Mouse (Mus musculus): ENCODE data around the gene Rpe. TPM values are rescaled to one million over a fixed set of nuclear protein-coding genes. Genes with fewer than 3 reads are reported as not detected.

Gene Rpe
- 30.2 and 33.7 TPM in 2 replicates for polyA plus RNA-seq (2015; fragmentation: Nextera tagmentation; extraction: Ambion mirVana)

DNA sequence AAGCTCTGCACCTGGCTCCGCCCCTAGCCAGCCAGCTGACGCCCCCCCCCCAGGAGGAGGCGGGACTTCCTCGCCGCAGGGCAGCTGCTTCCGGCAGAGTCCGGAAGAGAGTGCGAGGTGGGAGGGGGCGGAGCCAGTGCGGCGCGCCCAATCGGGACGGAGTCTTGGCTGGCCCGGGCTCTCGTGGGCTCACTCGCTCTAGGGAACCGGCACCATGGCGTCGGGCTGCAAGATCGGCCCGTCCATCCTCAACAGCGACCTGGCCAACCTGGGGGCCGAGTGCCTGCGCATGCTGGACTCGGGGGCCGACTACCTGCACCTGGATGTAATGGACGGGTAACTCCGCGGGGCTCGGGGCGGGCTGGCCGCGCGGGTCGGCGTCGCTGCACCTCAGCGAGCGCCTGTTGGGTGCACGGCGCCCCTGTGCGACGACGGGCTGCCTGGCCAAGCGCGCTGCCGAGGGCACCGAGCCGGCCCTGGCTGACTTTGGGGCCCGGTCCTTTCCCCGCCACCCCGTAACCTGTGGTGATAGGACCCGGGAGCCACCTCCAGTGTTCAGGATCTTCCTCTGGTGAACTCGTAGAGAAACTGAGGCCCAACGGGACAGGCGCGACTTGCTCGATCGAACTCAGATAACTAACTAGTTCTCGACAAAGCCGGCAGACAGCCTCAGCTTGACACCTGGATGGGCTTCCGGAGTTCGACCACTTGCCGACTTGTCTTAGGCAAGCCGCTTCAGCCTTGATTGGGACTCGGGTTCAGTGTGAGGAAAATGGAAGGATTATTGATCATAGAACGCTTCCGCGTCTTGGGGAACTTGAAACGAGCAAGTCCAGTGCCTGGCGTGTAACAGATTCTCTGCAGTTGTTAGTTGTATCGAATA, at the start of gene Rpe:
TSS of gene Rpe (plus strand) at position 139 of the 883 bp plus-strand sequence.
- Histone ChIP-seq H3K9me3 (replicated peaks; ENCODE audit: control insufficient read depth, low read length, poor library complexity, severe bottlenecking) (no peaks in the 10 kb centered on the region), H3K9ac (ENCODE audit: low read depth, low read length) (peak within 1 kb of the TSS; percentile 84), H3K4me2 (ENCODE audit: low read length) (peak within 1 kb of the TSS; percentile 71), H3K4me3 (ENCODE audit: low read depth, low read length) (peak within 1 kb of the TSS; percentile 73), H3K4me1 (ENCODE audit: control insufficient read depth, insufficient read depth, low read length) (peaks cover 19% of the 10 kb centered on the region), H3K36me3 (ENCODE audit: control insufficient read depth, insufficient read depth, low read length) (no peaks in the 10 kb centered on the region), H3K27ac (ENCODE audit: low read length) (peak within 1 kb of the TSS; percentile 80), H3K27me3 (ENCODE audit: control insufficient read depth, insufficient read depth, low read depth, low read length) (no peaks in the 10 kb centered on the region)
- under 1% methylated on average over 73 of the region's 73 CpGs for WGBS
- ATAC-seq = peak; percentile 100

DNA sequence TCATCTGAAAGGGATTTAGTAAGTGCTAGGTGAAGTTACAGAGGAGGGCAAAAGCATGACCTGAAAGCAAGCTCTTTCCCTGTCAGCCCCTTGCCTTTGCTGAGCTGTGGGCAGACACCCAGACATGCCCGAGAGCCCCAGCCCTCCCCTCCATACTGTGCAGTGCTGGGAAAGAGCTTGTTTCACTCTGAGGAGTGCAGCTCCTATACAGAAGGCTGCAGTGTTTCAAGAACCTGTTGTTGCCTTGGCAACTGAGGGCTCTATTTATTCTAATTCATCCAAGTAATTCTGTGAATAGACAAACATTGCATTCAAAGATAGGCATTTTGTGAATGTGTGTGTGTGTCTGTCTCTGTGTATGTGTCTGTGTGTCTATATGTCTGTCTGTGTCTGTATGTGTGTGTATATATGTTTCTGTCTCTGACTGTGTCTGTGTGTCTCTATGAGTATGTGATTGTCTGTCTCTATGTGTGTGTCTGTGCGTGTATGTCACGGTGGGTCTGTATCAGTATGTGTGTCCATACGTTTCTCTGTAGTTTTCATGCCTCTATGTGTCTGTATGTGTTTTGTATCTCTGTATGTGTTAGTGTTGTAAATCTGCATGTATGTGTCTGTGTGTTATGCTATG, 45.4 kb upstream of the Rpe start:
- no peak overlapping the region for H3K9ac ChIP-seq (ENCODE audit: low read depth, low read length)
- peaks cover 4% of the 10 kb centered on the region; the same call in 1 of the 2 replicates for H3K36me3 ChIP-seq (ENCODE audit: control insufficient read depth, insufficient read depth, low read length)
- peak; percentile 98 for ATAC-seq
- 37% methylated on average over 4 of the region's 4 CpGs for WGBS
- no peaks in the 10 kb centered on the region for H3K27me3 ChIP-seq (ENCODE audit: control insufficient read depth, insufficient read depth, low read depth, low read length)
- H3K27ac ChIP-seq (ENCODE audit: low read length) = no peak overlapping the region
- H3K4me1 ChIP-seq (ENCODE audit: control insufficient read depth, insufficient read depth, low read length) = peaks cover 5% of the 10 kb centered on the region
- no peak overlapping the region for H3K4me2 ChIP-seq (ENCODE audit: low read length)
- no peaks in the 10 kb centered on the region for H3K9me3 ChIP-seq (replicated peaks; ENCODE audit: control insufficient read depth, low read length, poor library complexity, severe bottlenecking)
- H3K4me3 ChIP-seq (ENCODE audit: low read depth, low read length) = no peak overlapping the region

DNA sequence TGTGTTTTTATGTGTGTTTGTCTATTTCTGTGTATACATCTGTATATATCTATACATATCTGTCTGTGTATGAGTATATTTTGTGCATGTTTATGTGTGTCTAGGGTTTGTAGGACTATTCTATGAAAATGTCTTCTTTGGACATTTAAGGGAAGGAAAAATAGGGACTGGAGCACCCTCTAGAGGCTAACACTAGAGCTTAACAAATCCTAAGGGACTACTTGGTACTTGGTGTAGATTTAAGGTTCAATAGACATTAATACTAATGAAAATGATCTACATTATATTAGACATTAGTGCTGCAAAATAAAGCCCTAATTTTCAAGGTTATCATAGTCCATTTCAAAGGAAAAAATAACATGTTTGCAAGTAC, 44.9 kb upstream of the Rpe start:
- H3K4me3 ChIP-seq (ENCODE audit: low read depth, low read length) = no peak overlapping the region
- no peak overlapping the region for H3K4me2 ChIP-seq (ENCODE audit: low read length)
- no peaks in the 10 kb centered on the region for H3K9me3 ChIP-seq (replicated peaks; ENCODE audit: control insufficient read depth, low read length, poor library complexity, severe bottlenecking)
- peaks cover 5% of the 10 kb centered on the region for H3K4me1 ChIP-seq (ENCODE audit: control insufficient read depth, insufficient read depth, low read length)
- peaks cover 3% of the 10 kb centered on the region; the same call in 1 of the 2 replicates for H3K36me3 ChIP-seq (ENCODE audit: control insufficient read depth, insufficient read depth, low read length)
- H3K9ac ChIP-seq (ENCODE audit: low read depth, low read length) = no peak overlapping the region
- peak; percentile 91 for ATAC-seq
- H3K27ac ChIP-seq (ENCODE audit: low read length) = no peak overlapping the region
- no peaks in the 10 kb centered on the region for H3K27me3 ChIP-seq (ENCODE audit: control insufficient read depth, insufficient read depth, low read depth, low read length)

DNA sequence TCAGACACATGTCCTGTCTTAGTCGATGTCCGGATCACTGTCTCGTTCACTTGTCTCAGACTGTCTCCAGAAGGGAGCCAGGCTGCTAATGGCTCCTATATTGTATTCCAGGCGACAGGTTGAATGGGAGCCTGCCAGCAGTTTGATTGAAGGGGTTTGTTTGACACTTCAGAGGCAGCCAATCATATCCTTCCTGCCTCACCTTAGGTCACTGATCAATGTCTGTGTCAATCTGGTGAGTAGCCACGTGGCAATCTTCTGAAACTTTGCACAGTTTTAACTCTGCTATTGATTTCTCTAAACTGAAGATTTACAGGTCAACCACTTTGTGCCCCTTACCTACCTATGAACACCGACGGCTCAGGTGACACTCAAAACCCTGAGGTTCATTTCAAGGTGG, 29.2 kb upstream of the Rpe start:
- ATAC-seq = no peak
- no peaks in the 10 kb centered on the region for H3K27me3 ChIP-seq (ENCODE audit: control insufficient read depth, insufficient read depth, low read depth, low read length)
- no peaks in the 10 kb centered on the region for H3K4me1 ChIP-seq (ENCODE audit: control insufficient read depth, insufficient read depth, low read length)
- no peaks in the 10 kb centered on the region for H3K9me3 ChIP-seq (replicated peaks; ENCODE audit: control insufficient read depth, low read length, poor library complexity, severe bottlenecking)
- no peak overlapping the region for H3K27ac ChIP-seq (ENCODE audit: low read length)
- no peak overlapping the region for H3K4me2 ChIP-seq (ENCODE audit: low read length)
- H3K36me3 ChIP-seq (ENCODE audit: control insufficient read depth, insufficient read depth, low read length) = no peaks in the 10 kb centered on the region
- WGBS = 69% methylated on average over 7 of the region's 7 CpGs
- H3K4me3 ChIP-seq (ENCODE audit: low read depth, low read length) = no peak overlapping the region
- H3K9ac ChIP-seq (ENCODE audit: low read depth, low read length) = no peak overlapping the region

DNA sequence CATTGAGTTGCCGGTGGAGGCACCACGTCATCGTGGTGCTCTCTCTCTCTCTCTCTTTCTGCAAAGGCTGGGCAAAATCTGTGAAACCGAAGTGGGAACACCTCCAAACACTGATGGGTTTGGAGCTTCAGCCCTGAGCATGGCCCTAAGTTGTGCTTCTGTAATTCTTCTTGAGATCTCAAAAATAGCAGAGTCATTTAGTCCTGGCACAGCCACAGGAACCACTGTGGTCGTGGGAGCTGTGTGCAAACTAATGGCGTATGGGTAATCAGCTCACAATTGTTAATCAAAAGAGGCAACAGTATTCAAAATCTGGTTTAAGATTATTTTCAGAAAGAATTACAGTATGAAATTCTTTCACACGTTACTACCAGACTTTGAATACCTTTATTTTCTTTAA, 27.8 kb upstream of the Rpe start:
- Histone ChIP-seq H3K27me3 (ENCODE audit: control insufficient read depth, insufficient read depth, low read depth, low read length) (no peaks in the 10 kb centered on the region), H3K27ac (ENCODE audit: low read length) (no peak overlapping the region), H3K9me3 (replicated peaks; ENCODE audit: control insufficient read depth, low read length, poor library complexity, severe bottlenecking) (no peaks in the 10 kb centered on the region), H3K4me1 (ENCODE audit: control insufficient read depth, insufficient read depth, low read length) (no peaks in the 10 kb centered on the region), H3K36me3 (ENCODE audit: control insufficient read depth, insufficient read depth, low read length) (no peaks in the 10 kb centered on the region), H3K4me3 (ENCODE audit: low read depth, low read length) (no peak overlapping the region), H3K9ac (ENCODE audit: low read depth, low read length) (no peak overlapping the region), H3K4me2 (ENCODE audit: low read length) (no peak overlapping the region)
- ATAC-seq = no peak
- 89% methylated on average over 7 of the region's 7 CpGs for WGBS

DNA sequence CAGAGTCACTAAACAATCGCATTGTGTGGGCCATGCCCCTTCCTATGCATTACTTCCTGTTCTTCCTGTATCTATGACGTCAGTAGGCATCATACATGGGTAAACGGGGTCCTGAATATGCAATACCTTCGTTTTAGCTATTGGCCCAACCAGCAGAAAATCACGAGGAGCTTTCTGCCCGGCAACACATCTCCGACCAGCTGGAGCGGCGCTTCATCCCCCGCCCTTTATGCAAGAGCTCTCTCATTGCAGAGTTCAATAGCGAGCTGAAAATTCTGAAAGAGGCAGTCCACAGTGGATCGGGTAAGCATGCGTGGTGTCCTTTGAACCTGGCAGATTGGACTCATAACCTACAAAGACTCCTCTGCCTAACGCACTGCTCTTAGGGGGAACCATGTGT, 22.7 kb upstream of the Rpe start:
- no peak overlapping the region for H3K27ac ChIP-seq (ENCODE audit: low read length)
- no peaks in the 10 kb centered on the region for H3K27me3 ChIP-seq (ENCODE audit: control insufficient read depth, insufficient read depth, low read depth, low read length)
- H3K9ac ChIP-seq (ENCODE audit: low read depth, low read length) = no peak overlapping the region
- WGBS = 67% methylated on average over 14 of the region's 14 CpGs
- ATAC-seq = no peak
- no peak overlapping the region for H3K4me2 ChIP-seq (ENCODE audit: low read length)
- H3K36me3 ChIP-seq (ENCODE audit: control insufficient read depth, insufficient read depth, low read length) = no peaks in the 10 kb centered on the region
- no peaks in the 10 kb centered on the region for H3K9me3 ChIP-seq (replicated peaks; ENCODE audit: control insufficient read depth, low read length, poor library complexity, severe bottlenecking)
- no peak overlapping the region for H3K4me3 ChIP-seq (ENCODE audit: low read depth, low read length)
- H3K4me1 ChIP-seq (ENCODE audit: control insufficient read depth, insufficient read depth, low read length) = no peaks in the 10 kb centered on the region

DNA sequence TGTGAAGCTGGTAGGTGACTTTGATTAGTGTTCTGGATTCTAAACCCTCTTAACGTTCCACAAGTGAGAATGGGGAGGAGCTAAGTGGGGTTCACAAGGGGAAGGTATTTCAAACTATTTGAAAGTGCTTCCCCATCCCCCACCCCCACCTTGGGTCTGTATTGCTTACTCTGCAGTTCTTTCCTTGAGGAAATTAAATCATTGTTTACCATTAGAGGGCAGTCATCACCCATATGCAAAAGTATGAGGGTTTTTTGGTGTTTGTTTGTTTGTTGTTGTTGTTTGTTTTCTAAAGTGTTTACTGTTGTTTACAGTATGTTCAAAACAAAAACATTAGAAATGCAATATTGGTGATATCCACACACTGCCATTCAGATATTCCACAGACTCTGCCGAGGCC, 22.0 kb upstream of the Rpe start:
- Histone ChIP-seq H3K4me2 (ENCODE audit: low read length) (no peak overlapping the region), H3K4me1 (ENCODE audit: control insufficient read depth, insufficient read depth, low read length) (no peaks in the 10 kb centered on the region), H3K9me3 (replicated peaks; ENCODE audit: control insufficient read depth, low read length, poor library complexity, severe bottlenecking) (no peaks in the 10 kb centered on the region), H3K9ac (ENCODE audit: low read depth, low read length) (no peak overlapping the region), H3K27ac (ENCODE audit: low read length) (no peak overlapping the region), H3K4me3 (ENCODE audit: low read depth, low read length) (no peak overlapping the region), H3K27me3 (ENCODE audit: control insufficient read depth, insufficient read depth, low read depth, low read length) (no peaks in the 10 kb centered on the region), H3K36me3 (ENCODE audit: control insufficient read depth, insufficient read depth, low read length) (no peaks in the 10 kb centered on the region)
- no peak for ATAC-seq
- WGBS = 40% methylated on average over 2 of the region's 2 CpGs

DNA sequence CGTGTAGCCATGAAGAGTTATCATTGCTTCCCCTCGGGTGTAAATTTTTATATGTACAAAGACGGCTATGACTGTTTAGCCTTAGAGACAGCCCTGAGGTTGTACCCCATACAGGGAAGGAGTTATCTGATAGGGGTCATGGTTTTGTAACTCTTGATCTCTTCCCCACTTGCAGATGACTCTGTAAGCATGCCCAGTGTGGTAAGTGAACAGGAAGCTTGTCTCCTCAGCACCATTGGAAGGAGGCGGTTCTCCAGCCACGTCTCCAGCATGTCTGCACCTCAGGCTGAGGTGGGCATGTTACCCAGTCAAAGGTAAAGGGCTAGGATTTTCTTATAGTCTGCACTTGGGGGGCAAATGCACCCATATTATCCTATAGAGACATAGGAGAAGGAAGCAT, 17.7 kb upstream of the Rpe start:
- no peak overlapping the region for H3K4me2 ChIP-seq (ENCODE audit: low read length)
- 92% methylated on average over 5 of the region's 5 CpGs for WGBS
- no peaks in the 10 kb centered on the region for H3K36me3 ChIP-seq (ENCODE audit: control insufficient read depth, insufficient read depth, low read length)
- no peak overlapping the region for H3K4me3 ChIP-seq (ENCODE audit: low read depth, low read length)
- ATAC-seq = no peak
- H3K27ac ChIP-seq (ENCODE audit: low read length) = no peak overlapping the region
- H3K4me1 ChIP-seq (ENCODE audit: control insufficient read depth, insufficient read depth, low read length) = no peaks in the 10 kb centered on the region
- H3K27me3 ChIP-seq (ENCODE audit: control insufficient read depth, insufficient read depth, low read depth, low read length) = no peaks in the 10 kb centered on the region
- no peak overlapping the region for H3K9ac ChIP-seq (ENCODE audit: low read depth, low read length)
- no peaks in the 10 kb centered on the region for H3K9me3 ChIP-seq (replicated peaks; ENCODE audit: control insufficient read depth, low read length, poor library complexity, severe bottlenecking)

DNA sequence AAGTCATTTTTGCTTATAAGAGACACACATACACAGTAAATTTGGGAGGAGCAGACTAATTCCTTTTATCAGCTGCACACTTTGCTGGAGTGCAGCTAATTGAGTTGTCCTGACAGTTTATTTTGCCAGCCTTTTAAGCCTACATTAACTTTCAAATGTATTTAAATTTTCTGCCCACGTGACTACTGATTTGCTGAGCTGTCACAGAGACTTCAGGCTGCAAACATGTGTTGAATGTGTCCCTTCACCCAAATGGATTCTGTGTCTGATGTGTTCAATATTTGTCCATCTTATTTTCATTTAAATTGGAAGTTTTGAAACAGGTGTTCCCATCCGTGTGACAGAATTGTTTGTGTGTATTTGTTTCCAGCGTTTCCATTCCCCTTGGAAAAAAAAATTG, 8.9 kb upstream of the Rpe start:
- no peak for ATAC-seq
- 56% methylated on average over 3 of the region's 3 CpGs for WGBS
- H3K36me3 ChIP-seq (ENCODE audit: control insufficient read depth, insufficient read depth, low read length) = peaks cover 2% of the 10 kb centered on the region; the same call in 1 of the 2 replicates
- H3K27ac ChIP-seq (ENCODE audit: low read length) = no peak overlapping the region
- no peaks in the 10 kb centered on the region for H3K9me3 ChIP-seq (replicated peaks; ENCODE audit: control insufficient read depth, low read length, poor library complexity, severe bottlenecking)
- H3K27me3 ChIP-seq (ENCODE audit: control insufficient read depth, insufficient read depth, low read depth, low read length) = no peaks in the 10 kb centered on the region
- no peak overlapping the region for H3K9ac ChIP-seq (ENCODE audit: low read depth, low read length)
- no peaks in the 10 kb centered on the region for H3K4me1 ChIP-seq (ENCODE audit: control insufficient read depth, insufficient read depth, low read length)
- no peak overlapping the region for H3K4me2 ChIP-seq (ENCODE audit: low read length)
- no peak overlapping the region for H3K4me3 ChIP-seq (ENCODE audit: low read depth, low read length)
